Mouse (Mus musculus): ENCODE measurements at regions not wholly inside any gene's neighbourhood (a gene's known extent, or its start where the extent isn't known, plus 50 kb on each side); places are given as distances from the start of the nearest gene placed in this dataset.

DNA sequence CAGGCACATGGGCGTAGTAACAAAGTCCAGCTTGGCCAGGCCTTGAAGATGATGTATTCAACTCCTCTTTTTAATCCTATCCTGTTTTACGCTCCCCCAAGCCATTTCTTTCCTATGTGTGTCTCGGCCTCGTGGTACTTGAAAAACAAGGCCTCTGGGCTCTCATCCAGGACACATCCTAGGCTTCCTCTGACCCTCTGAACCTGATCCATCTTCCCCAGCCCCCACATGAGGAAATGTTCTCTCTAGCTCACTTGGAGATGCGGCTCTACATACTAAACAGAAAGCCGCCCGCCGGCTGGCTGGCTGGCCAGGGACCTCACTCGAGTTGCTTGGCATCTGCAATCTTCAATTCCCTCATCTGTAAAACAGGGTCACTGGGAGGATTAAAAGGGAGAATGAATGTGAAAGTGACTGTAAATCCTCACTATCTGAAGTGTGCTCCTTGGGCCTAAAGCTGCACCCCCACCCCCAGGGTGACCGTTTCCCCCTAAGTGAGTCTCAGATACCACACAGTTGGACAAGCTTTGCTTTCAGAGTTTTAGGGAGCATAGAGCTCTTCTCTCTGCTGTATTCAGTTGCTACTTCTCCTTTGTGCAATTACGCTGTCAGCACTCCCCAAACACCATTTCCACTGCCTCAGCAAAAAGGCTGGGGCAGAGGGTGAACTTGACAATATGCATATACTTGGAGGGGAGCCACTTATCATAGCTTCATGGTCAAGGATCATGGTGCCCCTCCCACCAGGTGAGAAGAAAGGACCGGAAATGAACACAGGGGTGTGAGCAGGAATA, 109.7 kb downstream of the H2al1j start:
- TF ChIP-seq CTCF (IDR thresholded peaks at IDR 0.05; ENCODE audit: control insufficient read depth, insufficient read depth, low read length): no peak
- TF ChIP-seq POLR2A (IDR thresholded peaks at IDR 0.05; ENCODE audit: borderline replicate concordance, control insufficient read depth, low read depth, low read length): no peak
